Mouse (Mus musculus) layer of hippocampus, adult 18-20 months (tissue): ENCODE measurements around the gene Rnf13. TPM values are rescaled to one million over a fixed set of nuclear protein-coding genes. Genes with fewer than 3 reads are reported as not detected.

Source experiments
- DNase-seq, 2 experiments: peaks; one replicate each; pipeline ENCODE4 v3.0.0; 2022; ENCODE audit warnings: low spot score in 2 of 2
- total RNA-seq, 2 experiments: library from RNA; stranded (reverse); gene quantifications; 2 replicates each; pipeline ENCODE4 v1.2.3; 2021

Rnf13 gene
- total RNA-seq, 2 experiments from 2014 or later: 92.0 to 112 TPM

GRCm38 (mm10) chr3:57843775-57844174, 107.9 kb downstream of the Rnf13 start:
- no peak for DNase-seq

- peak in 1 of 2 experiments; percentile 63 for DNase-seq
Measured at GRCm38 (mm10) chr3:57845786-57846661, 110.2 kb downstream of the Rnf13 start.

GRCm38 (mm10) chr3:57846662-57846911, 110.7 kb downstream of the Rnf13 start:
- no peak for DNase-seq

- DNase-seq: peak; percentile 44 to 63
Measured at GRCm38 (mm10) chr3:57846912-57847759, 111.3 kb downstream of the Rnf13 start.

- DNase-seq: peak; percentile 76 to 82
Measured at GRCm38 (mm10) chr3:57847760-57848185, 111.9 kb downstream of the Rnf13 start, which contains the start of gene Pfn2. Gene Pfn2, minus strand, starts transcription at chr3:57848079.

- peak in 1 of 2 experiments; percentile 25 for DNase-seq
Measured at GRCm38 (mm10) chr3:57882945-57883344, 147.1 kb downstream of the Rnf13 start.

Other genes starting within 250 kb of the Rnf13 start
- gene Wwtr1, start 160.2 kb upstream of the Rnf13 start, total RNA-seq: 10 to 100 TPM; 13.3 to 14.4 TPM
- 10 to 100 TPM; 21.0 to 23.9 TPM for gene Commd2, start 84.3 kb upstream of the Rnf13 start, total RNA-seq
- 1 to 10 TPM; 2.7 to 3.9 TPM for gene Ankub1, start 43.3 kb upstream of the Rnf13 start, total RNA-seq
- 100 to 1,000 TPM; 528 to 568 TPM for gene Pfn2, start 112.0 kb downstream of the Rnf13 start, total RNA-seq